Mouse (Mus musculus) MEL (cell line): ENCODE measurements at regions not wholly inside any gene's neighbourhood (a gene's known extent, or its start where the extent isn't known, plus 50 kb on each side); places are given as distances from the start of the nearest gene placed in this dataset.

Experiments used
- DNase-seq: peaks from one replicate; pipeline ENCODE4 v3.0.0; 2011; ENCODE audit warnings: low read depth, low spot score
- H3K27ac ChIP-seq: 2 replicates; pipeline ENCODE4 v1.5.1; 2012; ENCODE audit warnings: low read depth, mild to moderate bottlenecking, control low read depth, low read length, moderate library complexity; ENCODE audit not compliant: control insufficient read depth
- H3K27me3 ChIP-seq, 2 experiments: fragments of 150-350 bp in 1 of 2; sonication (generic) in 1 of 2; 2 replicates each; pipeline ENCODE4 v1.6.1; 2012; ENCODE audit warnings: low read length in 2 of 2, mild to moderate bottlenecking in 2 of 2, improper control_type of control experiment in 1 of 2, moderate library complexity in 1 of 2; ENCODE audit not compliant: insufficient read depth in 2 of 2, control insufficient read depth in 1 of 2
- H3K36me3 ChIP-seq, 2 experiments: 2 replicates each; pipeline ENCODE4 v1.6.1; 2012 to 2014; ENCODE audit warnings: low read length in 2 of 2, improper control_type of control experiment in 1 of 2, inconsistent platforms in 1 of 2, mild to moderate bottlenecking in 1 of 2; ENCODE audit not compliant: insufficient read depth in 2 of 2, control insufficient read depth in 1 of 2
- H3K4me1 ChIP-seq, 2 experiments: fragments of 150-350 bp in 1 of 2; sonication (generic) in 1 of 2; 2 replicates each; pipeline ENCODE4 v1.6.1; 2012; ENCODE audit warnings: low read length in 2 of 2, improper control_type of control experiment in 1 of 2, mild to moderate bottlenecking in 1 of 2; ENCODE audit not compliant: insufficient read depth in 2 of 2, control insufficient read depth in 1 of 2
- H3K4me3 ChIP-seq, 2 experiments: fragments of 150-350 bp in 1 of 2; sonication (generic) in 1 of 2; 2 replicates each; pipeline ENCODE4 v1.5.1; 2012; ENCODE audit warnings: low read depth in 2 of 2, low read length in 2 of 2, mild to moderate bottlenecking in 2 of 2, moderate library complexity in 2 of 2, control low read depth in 1 of 2, improper control_type of control experiment in 1 of 2; ENCODE audit not compliant: control insufficient read depth in 1 of 2, insufficient read depth in 1 of 2
- H3K79me2 ChIP-seq: 2 replicates; pipeline ENCODE4 v1.6.1; 2012; ENCODE audit warnings: mild to moderate bottlenecking, low read length, moderate library complexity; ENCODE audit not compliant: control insufficient read depth, poor library complexity, insufficient read depth
- H3K9ac ChIP-seq: 2 replicates; pipeline ENCODE4 v1.6.1; 2012; ENCODE audit warnings: low read depth, mild to moderate bottlenecking, control low read depth, low read length, moderate library complexity; ENCODE audit not compliant: control insufficient read depth, poor library complexity, severe bottlenecking
- H3K9me3 ChIP-seq: fragments of 150-350 bp; sonication (generic); replicated peaks from 2 replicates; pipeline ENCODE4 v1.6.1; 2012; ENCODE audit warnings: mild to moderate bottlenecking, low read length, improper control_type of control experiment, moderate library complexity; ENCODE audit not compliant: insufficient read depth
- CTCF ChIP-seq, 3 experiments: IDR thresholded peaks in 2 of 3; conservative IDR thresholded peaks in 1 of 3; 2 replicates each; pipeline ENCODE4 v1.5.1; 2011 to 2012; ENCODE audit warnings: low read length in 3 of 3, low read depth in 2 of 3, mild to moderate bottlenecking in 2 of 3, improper control_type of control experiment in 1 of 3, inconsistent platforms in 1 of 3, mixed read lengths in 1 of 3, moderate library complexity in 1 of 3; ENCODE audit not compliant: control insufficient read depth in 1 of 3, insufficient read depth in 1 of 3, poor library complexity in 1 of 3, severe bottlenecking in 1 of 3
- E2F4 ChIP-seq: IDR thresholded peaks from 2 replicates; pipeline ENCODE4 v1.6.1; 2011; ENCODE audit warnings: low read depth, low read length, improper control_type of control experiment, borderline replicate concordance
- GABPA ChIP-seq: IDR thresholded peaks from 2 replicates; pipeline ENCODE4 v1.6.1; 2012; ENCODE audit warnings: low read depth, mild to moderate bottlenecking, inconsistent platforms, low read length, improper control_type of control experiment, moderate library complexity
- HCFC1 ChIP-seq: IDR thresholded peaks from 2 replicates; pipeline ENCODE4 v1.6.1; 2012; ENCODE audit warnings: low read depth, mild to moderate bottlenecking, inconsistent platforms, low read length, improper control_type of control experiment, moderate library complexity
- KAT2A ChIP-seq: conservative IDR thresholded peaks from 2 replicates; pipeline ENCODE4 v1.6.1; 2012; ENCODE audit warnings: low read depth, low read length, improper control_type of control experiment, inconsistent platforms
- MAX ChIP-seq: IDR thresholded peaks from 2 replicates; pipeline ENCODE4 v1.6.1; 2011; ENCODE audit warnings: low read length, improper control_type of control experiment
- MXI1 ChIP-seq: IDR thresholded peaks from 2 replicates; pipeline ENCODE4 v1.6.1; 2011; ENCODE audit warnings: mild to moderate bottlenecking, low read depth, low read length, improper control_type of control experiment
- NRF1 ChIP-seq: IDR thresholded peaks from 2 replicates; pipeline ENCODE4 v1.6.1; 2014; ENCODE audit warnings: low read depth, mild to moderate bottlenecking, inconsistent platforms, low read length, improper control_type of control experiment, moderate library complexity; ENCODE audit not compliant: poor library complexity, insufficient read depth, severe bottlenecking
- POLR2AphosphoS2 ChIP-seq: IDR thresholded peaks from 2 replicates; pipeline ENCODE4 v1.6.1; 2011; ENCODE audit warnings: low read length, improper control_type of control experiment
- RAD21 ChIP-seq: IDR thresholded peaks from 2 replicates; pipeline ENCODE4 v1.6.1; 2011; ENCODE audit warnings: mild to moderate bottlenecking, low read depth, low read length, improper control_type of control experiment
- RCOR1 ChIP-seq: IDR thresholded peaks from 2 replicates; pipeline ENCODE4 v1.6.1; 2012; ENCODE audit warnings: low read depth, mild to moderate bottlenecking, inconsistent platforms, low read length, improper control_type of control experiment
- SMC3 ChIP-seq: IDR thresholded peaks from 2 replicates; pipeline ENCODE4 v1.6.1; 2011; ENCODE audit warnings: low read depth, low read length, improper control_type of control experiment
- TAL1 ChIP-seq: IDR thresholded peaks from 2 replicates; pipeline ENCODE4 v1.6.1; 2012; ENCODE audit warnings: mild to moderate bottlenecking, inconsistent platforms, low read length, moderate library complexity, mixed read lengths
- TCF12 ChIP-seq: IDR thresholded peaks from 2 replicates; pipeline ENCODE4 v1.6.1; 2014; ENCODE audit warnings: low read depth, mild to moderate bottlenecking, inconsistent platforms, low read length, improper control_type of control experiment, moderate library complexity
- UBTF ChIP-seq: IDR thresholded peaks from 2 replicates; pipeline ENCODE4 v1.6.1; 2012; ENCODE audit warnings: low read depth, mild to moderate bottlenecking, inconsistent platforms, low read length, improper control_type of control experiment, moderate library complexity, borderline replicate concordance; ENCODE audit not compliant: insufficient read depth
- ZC3H11A ChIP-seq: IDR thresholded peaks from 2 replicates; pipeline ENCODE4 v1.6.1; 2012; ENCODE audit warnings: low read depth, mild to moderate bottlenecking, inconsistent platforms, low read length, improper control_type of control experiment
- ZKSCAN1 ChIP-seq: IDR thresholded peaks from 2 replicates; pipeline ENCODE4 v1.6.1; 2012; ENCODE audit warnings: low read depth, mild to moderate bottlenecking, inconsistent platforms, low read length, improper control_type of control experiment, moderate library complexity
- ZMIZ1 ChIP-seq: IDR thresholded peaks from 2 replicates; pipeline ENCODE4 v1.6.1; 2012; ENCODE audit warnings: low read depth, mild to moderate bottlenecking, inconsistent platforms, low read length, improper control_type of control experiment, moderate library complexity

DNA sequence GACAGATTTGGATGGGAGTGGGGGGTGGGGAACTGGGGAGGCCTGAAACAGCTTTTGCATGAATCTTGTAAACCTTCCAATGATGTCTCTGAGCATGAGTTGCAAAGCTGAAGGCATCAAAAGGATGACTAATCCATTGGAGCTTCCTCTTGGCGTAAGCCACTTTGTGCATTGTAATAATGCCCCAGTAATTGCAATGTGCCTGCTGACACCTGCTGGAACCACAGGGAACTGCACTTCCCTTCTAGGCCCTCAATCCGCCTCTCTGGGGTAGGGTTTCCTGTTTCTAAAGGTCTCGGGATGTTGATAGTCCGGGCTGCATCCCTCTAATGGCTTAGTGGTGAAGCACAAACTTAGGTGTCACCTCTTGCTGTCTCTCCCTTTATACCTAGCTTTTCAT, 52.3 kb upstream of the Ssx2ip start:
- Histone ChIP-seq H3K9me3 (no peaks in the 10 kb centered on the region), H3K79me2 (no peaks in the 10 kb centered on the region)
- TF ChIP-seq MAX (no peak), TCF12 (no peak), RAD21 (peak; percentile 34), SMC3 (peak; percentile 50), RCOR1 (no peak), KAT2A (no peak), GABPA (no peak), CTCF (IDR thresholded peaks at IDR 0.05 in 2 of 3, conservative IDR thresholded peaks at IDR 0.05 in 1 of 3; ENCODE audit: control insufficient read depth in 1 of 3, insufficient read depth in 1 of 3, low read depth in 2 of 3, low read length in 3 of 3, poor library complexity in 1 of 3, severe bottlenecking in 1 of 3) (peak; percentile 57 to 69 (median 66))
- TF ChIP-seq, all 39 proteins: peak for 3
- no peak overlapping the region for H3K4me3 ChIP-seq
- no peaks in the 10 kb centered on the region for H3K36me3 ChIP-seq
- H3K27ac ChIP-seq: no peak overlapping the region
- no peaks in the 10 kb centered on the region for H3K27me3 ChIP-seq
- no peaks in the 10 kb centered on the region for H3K4me1 ChIP-seq
- DNase-seq: peak; percentile 63
- H3K9ac ChIP-seq: no peak overlapping the region

DNA sequence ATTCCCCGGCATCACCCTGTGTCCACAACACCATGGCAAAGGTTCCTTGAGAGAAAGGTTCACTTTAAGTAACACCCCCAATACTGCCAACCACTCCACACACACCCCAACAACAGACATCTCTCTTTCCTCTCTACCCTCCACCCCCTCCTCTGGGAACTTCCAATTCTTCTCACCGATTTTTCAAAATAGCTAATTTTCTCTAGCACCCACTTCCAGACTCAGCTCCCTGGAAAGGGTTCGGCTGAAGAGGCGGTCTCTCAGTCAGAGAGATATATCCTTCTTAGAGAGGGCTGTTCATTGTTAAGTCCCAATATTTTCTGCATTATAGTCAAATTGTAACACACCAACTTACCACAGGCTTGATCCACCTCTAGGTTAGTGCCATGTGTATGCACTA, 50.5 kb upstream of the Ssx2ip start:
- no peaks in the 10 kb centered on the region for H3K27me3 ChIP-seq
- no peak overlapping the region for H3K4me3 ChIP-seq
- no peaks in the 10 kb centered on the region for H3K36me3 ChIP-seq
- H3K79me2 ChIP-seq: no peaks in the 10 kb centered on the region
- TF ChIP-seq RCOR1 (no peak), POLR2AphosphoS2 (no peak), HCFC1 (no peak), UBTF (no peak), ZKSCAN1 (no peak), ZMIZ1 (no peak), MAX (no peak), NRF1 (no peak), MXI1 (no peak), TAL1 (no peak), TCF12 (no peak), E2F4 (no peak), ZC3H11A (no peak)
- TF ChIP-seq, all 39 proteins: peak for 0
- H3K9me3 ChIP-seq: no peaks in the 10 kb centered on the region
- H3K9ac ChIP-seq: no peak overlapping the region
- H3K4me1 ChIP-seq: no peaks in the 10 kb centered on the region
- no peak for DNase-seq
- no peak overlapping the region for H3K27ac ChIP-seq
